Mouse (Mus musculus) lung, embryonic 16.5 days (tissue): ENCODE measurements at regions not wholly inside any gene's neighbourhood (a gene's known extent, or its start where the extent isn't known, plus 50 kb on each side); places are given as distances from the start of the nearest gene placed in this dataset.

Experiments used
- ATAC-seq: fragments of 200-750 bp; cut with Nextera tagmentation; 2 replicates; pipeline ENCODE4 v1.8.0; 2017; ENCODE audit warnings: low read depth, mild to moderate bottlenecking, moderate library complexity
- H3K27ac ChIP-seq: fragments of 300-500 bp; sonication (generic); 2 replicates; pipeline ENCODE4 v1.5.1; 2014; ENCODE audit warnings: mild to moderate bottlenecking, control low read depth, low read length
- H3K27me3 ChIP-seq: fragments of 300-500 bp; sonication (generic); 2 replicates; pipeline ENCODE4 v1.6.1; 2014; ENCODE audit warnings: low read depth, low read length, mixed read lengths; ENCODE audit not compliant: control insufficient read depth, insufficient read depth
- H3K36me3 ChIP-seq: fragments of 300-500 bp; sonication (generic); 2 replicates; pipeline ENCODE4 v1.6.1; 2014; ENCODE audit warnings: low read length; ENCODE audit not compliant: control insufficient read depth, insufficient read depth
- H3K4me1 ChIP-seq: fragments of 300-500 bp; sonication (generic); replicated peaks from 2 replicates; pipeline ENCODE4 v1.6.1; 2014; ENCODE audit warnings: low read length, mixed read lengths; ENCODE audit not compliant: control insufficient read depth, insufficient read depth
- H3K4me2 ChIP-seq: fragments of 300-500 bp; sonication (generic); 2 replicates; pipeline ENCODE4 v1.6.1; 2014; ENCODE audit warnings: low read depth, low read length, control low read depth
- H3K4me3 ChIP-seq: fragments of 300-500 bp; sonication (generic); 2 replicates; pipeline ENCODE4 v1.5.1; 2014; ENCODE audit warnings: mild to moderate bottlenecking, low read length, control low read depth
- H3K9ac ChIP-seq: fragments of 300-500 bp; sonication (generic); 2 replicates; pipeline ENCODE4 v1.6.1; 2014; ENCODE audit warnings: low read length, control low read depth
- H3K9me3 ChIP-seq: fragments of 300-500 bp; sonication (generic); 2 replicates; pipeline ENCODE4 v1.6.1; 2016; ENCODE audit warnings: low read length; ENCODE audit not compliant: control insufficient read depth
- WGBS: fragments of 180-500 bp; shearing (Covaris S2); extraction: QIAGEN DNeasy Blood & Tissue Kit; methylation state at CpG from one replicate; pipeline ENCODE4 v1.1.7; 2014; 5-methylcytosine and 5-hydroxymethylcytosine counted together

- no peak overlapping the region for H3K27ac ChIP-seq
- no peaks in the 10 kb centered on the region for H3K9me3 ChIP-seq
- no peak overlapping the region for H3K4me3 ChIP-seq
- no peaks in the 10 kb centered on the region for H3K27me3 ChIP-seq
- peaks cover 4% of the 10 kb centered on the region; the same call in 1 of the 2 replicates for H3K4me1 ChIP-seq
- ATAC-seq, result no peak
- no peaks in the 10 kb centered on the region for H3K36me3 ChIP-seq
- no peak overlapping the region for H3K9ac ChIP-seq
- no peak overlapping the region for H3K4me2 ChIP-seq
- WGBS, result 20% methylated on average over 4 of the region's 4 CpGs
Observed at GRCm38 (mm10) chr9:32835626-32835971, 199.6 kb downstream of the Ets1 start.

DNA sequence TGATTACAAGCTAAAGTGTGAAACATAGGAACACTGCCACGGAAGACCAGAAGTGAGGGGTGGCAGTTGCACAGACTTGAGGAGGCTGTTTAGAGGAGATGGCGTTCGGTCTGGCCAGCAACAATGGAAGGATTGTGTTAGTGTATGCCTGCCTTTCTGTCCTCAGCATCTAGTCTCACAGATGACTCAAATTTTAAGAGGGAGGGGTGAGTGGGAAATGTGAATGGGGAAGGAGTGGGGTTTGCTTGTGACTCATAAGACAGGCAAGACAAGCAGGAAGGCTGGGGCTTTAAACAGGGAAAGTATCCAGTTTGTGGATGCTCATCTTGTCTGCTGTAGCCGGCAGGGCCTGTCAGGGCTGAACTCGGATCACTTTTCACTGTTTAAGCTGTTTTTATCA, 200.3 kb downstream of the Ets1 start:
- Histone ChIP-seq H3K4me1 (peaks cover 4% of the 10 kb centered on the region; the same call in 1 of the 2 replicates), H3K4me3 (no peak overlapping the region), H3K27ac (no peak overlapping the region), H3K9me3 (no peaks in the 10 kb centered on the region), H3K27me3 (no peaks in the 10 kb centered on the region), H3K9ac (no peak overlapping the region), H3K4me2 (no peak overlapping the region), H3K36me3 (no peaks in the 10 kb centered on the region)
- ATAC-seq, result no peak
- WGBS, result 33% methylated on average over 5 of the region's 5 CpGs

DNA sequence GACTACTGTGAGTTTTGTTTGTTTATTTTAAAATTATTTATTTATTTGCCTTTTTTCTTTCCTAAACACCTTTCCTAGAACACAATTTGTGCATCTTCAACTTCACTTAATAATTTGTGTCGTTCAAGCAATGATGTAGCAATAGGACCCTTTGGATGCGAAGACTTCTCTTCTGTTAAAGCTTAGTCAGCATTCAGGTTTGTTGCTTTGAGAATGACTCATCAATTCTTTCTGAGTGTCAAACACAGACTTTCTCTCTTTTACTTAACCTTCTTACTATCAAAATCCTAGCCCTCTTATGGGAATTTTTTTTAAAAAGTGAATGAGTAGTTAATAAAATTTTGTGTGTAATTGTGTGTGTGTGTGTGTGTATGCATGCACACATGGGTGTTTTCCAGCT, 211.3 kb downstream of the Ets1 start:
- no peaks in the 10 kb centered on the region for H3K9me3 ChIP-seq
- no peaks in the 10 kb centered on the region for H3K4me1 ChIP-seq
- H3K9ac ChIP-seq, result no peak overlapping the region
- H3K4me3 ChIP-seq, result no peak overlapping the region
- H3K36me3 ChIP-seq, result no peaks in the 10 kb centered on the region
- H3K27me3 ChIP-seq, result no peaks in the 10 kb centered on the region
- no peak overlapping the region for H3K27ac ChIP-seq
- 75% methylated on average over 2 of the region's 2 CpGs for WGBS
- no peak for ATAC-seq
- no peak overlapping the region for H3K4me2 ChIP-seq

- Histone ChIP-seq H3K9ac (no peak overlapping the region), H3K4me3 (no peak overlapping the region)
Observed at GRCm38 (mm10) chr9:32852282-32852681, 216.3 kb downstream of the Ets1 start.

DNA sequence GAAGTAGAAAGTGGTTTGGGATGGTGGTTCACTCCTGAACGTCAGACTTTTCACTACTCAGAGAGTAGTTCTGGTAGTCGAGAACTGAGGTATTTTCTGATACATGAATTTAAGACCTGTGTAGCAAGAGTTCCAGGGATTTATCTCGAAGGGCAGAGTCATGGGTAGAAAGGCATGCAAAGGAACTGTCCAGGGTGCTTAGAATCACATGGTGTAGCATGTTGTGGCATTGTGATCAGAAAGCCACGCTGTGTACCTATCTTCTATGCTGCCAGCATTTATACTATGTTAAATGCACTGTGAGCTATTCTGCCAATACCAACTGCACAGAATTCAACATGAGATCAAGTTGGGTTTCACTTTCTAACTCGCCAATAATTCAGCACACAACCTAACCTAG, 227.3 kb downstream of the Ets1 start:
- H3K9me3 ChIP-seq, result no peaks in the 10 kb centered on the region
- no peak overlapping the region for H3K4me3 ChIP-seq
- no peaks in the 10 kb centered on the region for H3K27me3 ChIP-seq
- H3K4me1 ChIP-seq, result no peaks in the 10 kb centered on the region
- no peak for ATAC-seq
- no peak overlapping the region for H3K4me2 ChIP-seq
- 64% methylated on average over 5 of the region's 5 CpGs for WGBS
- no peak overlapping the region for H3K27ac ChIP-seq
- H3K9ac ChIP-seq, result no peak overlapping the region
- no peaks in the 10 kb centered on the region for H3K36me3 ChIP-seq

More at GRCm38 (mm10) chr9:32852282-32852681, 216.3 kb downstream of the Ets1 start:
- H3K27ac ChIP-seq, result no peak overlapping the region
- H3K4me2 ChIP-seq, result no peak overlapping the region
- no peaks in the 10 kb centered on the region for H3K9me3 ChIP-seq
- H3K4me1 ChIP-seq, result no peaks in the 10 kb centered on the region
- 58% methylated on average over 3 of the region's 3 CpGs for WGBS
- no peak for ATAC-seq
- H3K27me3 ChIP-seq, result no peaks in the 10 kb centered on the region
- no peaks in the 10 kb centered on the region for H3K36me3 ChIP-seq

DNA sequence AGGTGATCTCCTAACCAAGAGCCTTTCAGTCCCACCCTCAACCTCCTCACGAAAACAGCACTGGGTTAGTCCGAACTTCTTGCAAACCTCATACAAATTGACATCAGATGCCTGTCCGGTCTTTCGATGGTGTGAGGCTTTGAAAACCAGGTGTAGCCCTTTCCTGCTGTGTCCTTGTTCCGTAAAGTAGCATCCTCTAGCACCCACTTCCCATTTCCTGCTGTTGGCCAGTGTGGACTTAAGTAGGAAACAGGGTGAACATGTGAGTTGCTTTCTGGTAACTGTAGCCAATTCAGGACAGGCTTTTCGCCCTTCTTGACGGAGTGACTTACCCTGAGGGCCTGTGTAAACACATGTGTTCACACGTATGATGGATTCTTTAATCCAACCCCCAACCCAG, 232.9 kb downstream of the Ets1 start:
- Histone ChIP-seq H3K4me3 (no peak overlapping the region), H3K36me3 (no peaks in the 10 kb centered on the region), H3K27me3 (no peaks in the 10 kb centered on the region), H3K9me3 (no peaks in the 10 kb centered on the region), H3K27ac (no peak overlapping the region), H3K4me2 (no peak overlapping the region), H3K4me1 (peaks cover 2% of the 10 kb centered on the region; the same call in 1 of the 2 replicates), H3K9ac (no peak overlapping the region)
- ATAC-seq, result no peak
- WGBS, result 70% methylated on average over 8 of the region's 8 CpGs

GRCm38 (mm10) chr9:32874306-32874875, 238.4 kb downstream of the Ets1 start:
- ATAC-seq, result no peak
- H3K9me3 ChIP-seq, result no peaks in the 10 kb centered on the region
- H3K4me1 ChIP-seq, result peaks cover 3% of the 10 kb centered on the region
- H3K9ac ChIP-seq, result no peak overlapping the region
- no peak overlapping the region for H3K4me2 ChIP-seq
- WGBS, result 41% methylated on average over 6 of the region's 6 CpGs
- no peaks in the 10 kb centered on the region for H3K27me3 ChIP-seq
- no peaks in the 10 kb centered on the region for H3K36me3 ChIP-seq
- H3K27ac ChIP-seq, result no peak overlapping the region
- no peak overlapping the region for H3K4me3 ChIP-seq

- Histone ChIP-seq H3K9me3 (no peaks in the 10 kb centered on the region), H3K4me1 (peaks cover 3% of the 10 kb centered on the region; the same call in 1 of the 2 replicates), H3K27ac (no peak overlapping the region), H3K4me3 (no peak overlapping the region), H3K27me3 (no peaks in the 10 kb centered on the region), H3K9ac (no peak overlapping the region), H3K4me2 (no peak overlapping the region), H3K36me3 (no peaks in the 10 kb centered on the region)
- 61% methylated on average over 7 of the region's 7 CpGs for WGBS
- no peak for ATAC-seq
Observed at GRCm38 (mm10) chr9:32882819-32883587, 247.0 kb downstream of the Ets1 start.

DNA sequence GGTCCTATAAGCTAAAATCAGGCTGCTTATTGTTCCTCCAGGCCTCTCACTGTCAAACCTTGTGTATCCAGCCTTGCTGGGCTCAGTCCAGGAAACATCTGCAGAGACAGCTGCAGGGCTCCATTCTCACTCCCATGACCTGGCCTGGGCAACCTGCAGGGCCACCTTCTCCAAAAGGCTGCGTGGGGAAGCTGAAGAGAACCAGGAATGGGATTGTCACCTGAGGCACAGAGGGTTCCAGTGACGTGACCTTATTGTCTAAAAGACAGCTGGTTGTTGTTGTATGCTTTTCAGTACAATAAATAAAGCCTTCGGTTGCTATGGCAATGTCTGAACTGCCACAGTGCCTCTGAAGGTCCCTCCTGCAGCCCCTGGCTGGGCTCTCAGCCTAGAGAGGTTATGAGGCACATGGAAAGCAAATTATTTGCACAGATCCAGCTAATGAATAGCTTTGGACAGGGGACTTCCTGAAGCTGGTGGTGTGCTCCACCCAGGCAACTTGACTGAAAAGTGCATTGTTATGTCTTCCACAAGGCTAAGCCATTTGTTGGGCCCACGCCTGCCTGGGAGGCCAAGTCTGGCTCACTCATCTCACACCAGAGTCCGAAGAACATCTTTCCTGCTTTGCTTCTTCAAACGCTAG, 250.1 kb downstream of the Ets1 start:
- Histone ChIP-seq H3K27me3 (no peaks in the 10 kb centered on the region), H3K27ac (peak overlapping the region; percentile 36; the same call in 1 of the 2 replicates), H3K9ac (no peak overlapping the region), H3K9me3 (no peaks in the 10 kb centered on the region), H3K4me2 (no peak overlapping the region), H3K4me1 (peaks cover 3% of the 10 kb centered on the region; the same call in 1 of the 2 replicates), H3K36me3 (no peaks in the 10 kb centered on the region), H3K4me3 (no peak overlapping the region)
- 55% methylated on average over 6 of the region's 6 CpGs for WGBS
- ATAC-seq, result peak; percentile 28; the same call in 1 of the 2 replicates
